Mouse (Mus musculus) right cerebral cortex, postnatal 14 days (tissue): Measurements from ENCODE around the gene Kcnh2.
"Not testable (repeated sequence)": the region's sequence is repeated elsewhere in the genome, so short reads cannot be mapped to it uniquely, and the experiment has no call there.

Experiments used
- DNase-seq: peaks from one replicate; pipeline ENCODE4 v3.0.0; 2022

Kcnh2 gene

DNA sequence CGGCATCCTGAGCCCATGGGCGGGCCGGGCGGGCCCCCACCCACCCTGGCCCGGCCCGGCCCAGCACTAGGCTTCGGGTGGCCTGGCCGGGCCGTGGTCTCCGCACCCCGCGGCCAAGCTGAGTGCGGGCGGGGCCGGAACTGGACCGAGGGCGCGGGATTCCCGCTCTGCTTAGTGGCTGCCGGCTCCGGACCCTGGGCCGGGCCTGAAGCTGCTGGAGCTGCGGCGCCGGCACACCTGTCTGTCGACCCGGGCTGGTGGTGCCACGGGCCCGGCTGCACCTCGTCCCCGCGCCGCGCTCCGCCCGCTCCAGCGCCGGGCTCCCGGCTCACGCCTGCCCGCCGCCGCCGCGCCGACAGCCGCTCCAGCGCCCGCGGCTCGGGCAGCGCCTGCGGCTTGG, at the start of gene Kcnh2:
Kcnh2 (minus strand) TSS at position 327 of the 400 bp plus-strand sequence.
- no peak for DNase-seq

DNA sequence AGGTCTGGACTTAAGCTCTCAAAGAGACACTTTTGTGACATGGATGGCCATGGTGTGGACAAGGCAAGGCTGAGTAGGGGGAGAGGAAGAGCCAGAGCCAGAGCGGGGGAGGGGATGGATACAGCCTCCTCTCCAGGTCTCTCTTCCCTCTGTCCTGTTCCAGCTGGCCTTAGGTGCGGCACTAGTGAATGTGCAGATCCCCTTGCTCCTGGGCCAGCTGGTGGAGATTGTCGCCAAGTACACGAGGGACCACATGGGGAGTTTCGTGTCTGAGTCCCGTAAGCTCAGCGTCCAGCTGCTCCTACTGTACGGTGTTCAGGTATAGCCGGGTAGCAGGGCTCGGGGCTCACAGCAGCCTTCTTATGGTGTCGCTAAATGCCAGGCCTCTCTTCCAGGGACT, 49.0 kb upstream of the Kcnh2 start:
- no peak for DNase-seq

DNA sequence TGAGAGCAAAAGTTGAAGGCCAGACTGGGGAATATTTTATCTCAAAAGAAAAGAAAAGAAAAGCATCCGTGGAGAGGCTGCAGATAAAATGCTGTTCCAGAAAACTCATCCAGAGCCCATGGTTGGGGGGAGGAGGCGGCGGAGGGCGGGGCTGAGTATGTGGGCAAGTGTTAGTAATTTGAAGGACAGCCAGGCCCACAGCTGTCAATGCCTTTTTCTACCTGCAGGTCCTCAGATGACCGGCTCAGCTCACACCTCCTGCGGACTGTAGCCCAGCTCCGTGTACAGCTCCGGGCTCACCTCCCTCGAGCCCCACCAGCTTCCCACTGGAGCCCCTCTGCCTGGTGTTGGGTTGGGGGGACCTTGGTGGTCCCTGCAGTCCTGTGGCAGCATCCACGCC, 48.3 kb upstream of the Kcnh2 start:
- DNase-seq = no peak

DNA sequence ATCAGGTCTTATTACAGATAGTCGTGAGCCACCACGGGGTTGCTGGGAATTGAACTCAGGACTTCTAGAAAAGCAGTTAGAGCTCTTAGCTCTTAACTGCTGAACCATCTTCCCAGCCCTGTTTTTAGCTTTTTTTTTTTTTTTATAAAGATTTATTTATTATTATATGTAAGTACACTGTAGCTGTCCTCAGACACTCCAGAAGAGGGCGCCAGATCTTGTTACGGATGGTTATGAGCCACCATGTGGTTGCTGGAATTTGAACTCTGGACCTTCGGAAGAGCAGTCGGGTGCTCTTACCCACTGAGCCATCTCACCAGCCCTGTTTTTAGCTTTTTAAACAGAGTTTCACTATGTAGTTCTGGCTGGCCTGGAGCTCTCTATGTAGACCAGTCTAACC, 44.9 kb upstream of the Kcnh2 start:
- not testable (repeated sequence) for DNase-seq

DNA sequence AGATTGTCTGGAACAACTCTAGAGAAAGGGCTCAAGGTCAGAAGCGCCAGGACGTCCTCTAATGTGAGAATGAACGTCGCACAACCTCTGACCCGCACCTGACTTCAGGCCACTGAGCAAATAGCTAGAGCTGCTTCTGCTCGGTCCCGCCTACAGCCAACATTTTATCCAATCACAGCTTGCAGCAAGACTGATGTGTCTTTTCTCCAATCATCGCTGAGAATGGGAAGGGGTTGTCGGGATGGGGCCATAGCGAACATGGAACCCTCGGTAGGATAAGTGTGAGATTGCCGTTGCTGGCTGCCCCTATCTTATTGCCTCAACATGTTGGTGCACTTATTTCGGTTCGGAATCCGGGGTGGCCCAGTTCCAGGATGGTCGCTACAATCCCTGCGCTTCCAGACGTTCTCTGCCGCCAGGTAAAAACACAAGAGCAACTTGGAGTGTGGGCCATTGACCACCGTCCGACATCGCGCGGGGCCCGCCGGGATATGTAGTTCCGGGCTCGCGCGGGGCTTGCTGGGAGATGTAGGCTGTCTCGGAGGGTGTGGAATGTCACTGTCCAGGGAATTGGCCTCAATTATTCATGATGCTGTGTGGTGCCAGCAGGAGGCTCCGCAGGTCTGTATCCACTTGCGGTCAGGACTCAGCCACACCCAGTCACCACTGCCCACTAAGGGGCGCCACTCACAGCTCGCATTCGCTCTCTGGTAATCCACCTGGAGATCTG, 42.9 kb upstream of the Kcnh2 start:
- DNase-seq = peak; percentile 90

DNA sequence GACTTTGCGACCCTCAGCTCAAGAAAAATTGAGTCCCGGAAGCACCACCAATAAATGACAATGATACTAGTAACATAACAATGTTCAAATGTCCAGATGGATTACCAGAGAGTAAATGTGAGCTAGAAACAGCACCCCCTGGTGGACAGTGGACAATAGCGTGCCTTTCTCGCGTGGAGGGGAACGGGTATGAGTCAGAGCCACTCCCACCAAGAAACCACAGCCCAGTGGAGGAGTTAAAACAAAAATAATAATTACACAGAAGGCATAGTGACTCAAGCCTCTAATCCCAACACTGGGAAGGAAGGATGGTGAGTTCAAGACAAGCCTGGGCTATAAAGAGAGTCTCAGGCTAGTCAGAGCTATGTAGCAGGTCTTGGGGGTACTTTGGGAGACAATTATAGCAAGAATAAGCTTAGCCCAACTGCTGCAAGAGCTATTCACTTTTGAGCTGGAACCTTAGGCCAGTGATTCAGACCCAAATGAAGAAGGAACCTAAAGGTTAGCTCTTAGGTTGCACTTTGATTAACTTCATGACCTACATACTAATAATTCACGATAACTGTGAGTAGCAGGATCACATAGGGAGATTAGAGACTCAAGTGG, 42.1 kb upstream of the Kcnh2 start, which contains the start of gene Abcb8:
Abcb8 (plus strand) TSS at position 272 of the 606 bp plus-strand sequence.
- peak; percentile 85 for DNase-seq

DNA sequence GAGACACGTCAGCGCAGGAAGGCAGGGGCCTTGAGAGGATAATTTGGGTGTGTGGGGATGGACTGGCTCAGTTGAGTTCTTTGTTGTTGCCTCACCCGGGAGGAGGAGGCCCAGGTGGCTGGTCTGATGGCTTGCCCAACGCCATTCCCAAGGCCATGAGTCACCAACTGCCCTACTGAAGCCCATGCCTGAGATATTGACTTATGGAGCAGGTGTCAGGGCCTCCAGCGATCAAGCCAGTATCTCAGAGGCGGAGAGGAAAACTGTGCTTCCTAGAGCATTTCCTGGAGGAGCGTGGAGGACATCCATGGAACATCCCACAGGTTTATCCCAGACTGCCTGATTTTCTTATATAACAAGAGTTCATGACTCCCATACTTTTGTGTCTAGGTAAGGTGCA, 41.3 kb upstream of the Kcnh2 start:
- no peak for DNase-seq

DNA sequence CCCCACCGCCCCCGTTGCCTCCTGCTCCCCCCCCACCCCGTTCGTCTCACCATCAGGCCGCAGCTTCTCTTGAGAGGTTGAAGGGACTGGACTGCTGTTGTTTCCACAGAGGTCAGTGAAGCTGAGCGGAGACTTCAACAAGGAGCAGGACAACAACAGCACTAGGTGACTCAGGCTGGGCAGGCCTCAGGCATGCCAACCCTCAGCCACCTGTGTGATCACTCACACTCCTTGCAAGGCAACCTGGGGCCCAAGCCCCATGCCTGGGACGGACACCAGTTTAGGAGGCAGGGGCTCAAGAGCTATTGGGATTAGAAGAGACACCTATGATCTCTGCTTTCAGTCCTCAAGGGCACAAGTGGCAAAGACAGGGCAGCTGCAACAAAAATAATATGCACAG, 40.5 kb upstream of the Kcnh2 start, which contains the start of gene Atg9b:
Atg9b (minus strand) TSS at position 280 of the 400 bp plus-strand sequence.
- DNase-seq = no peak

DNA sequence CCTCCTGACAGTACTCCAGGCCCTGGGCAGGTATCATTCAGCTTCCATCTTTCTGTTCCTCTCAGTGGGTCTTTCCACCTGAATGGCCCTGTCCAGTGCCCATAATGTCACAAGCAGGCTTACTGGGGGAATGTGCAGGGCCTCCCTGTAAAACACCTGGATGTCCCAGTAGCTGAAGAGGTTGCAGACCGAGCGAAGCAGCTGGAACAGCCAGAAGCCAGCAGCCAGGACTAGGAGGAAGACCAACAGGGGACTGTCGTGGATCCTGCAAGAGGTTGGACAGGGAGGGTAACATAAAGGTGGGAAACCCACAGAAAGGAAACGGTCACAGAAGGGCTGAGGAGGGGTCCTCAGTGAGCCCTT, 38.2 kb upstream of the Kcnh2 start:
- DNase-seq = no peak

DNA sequence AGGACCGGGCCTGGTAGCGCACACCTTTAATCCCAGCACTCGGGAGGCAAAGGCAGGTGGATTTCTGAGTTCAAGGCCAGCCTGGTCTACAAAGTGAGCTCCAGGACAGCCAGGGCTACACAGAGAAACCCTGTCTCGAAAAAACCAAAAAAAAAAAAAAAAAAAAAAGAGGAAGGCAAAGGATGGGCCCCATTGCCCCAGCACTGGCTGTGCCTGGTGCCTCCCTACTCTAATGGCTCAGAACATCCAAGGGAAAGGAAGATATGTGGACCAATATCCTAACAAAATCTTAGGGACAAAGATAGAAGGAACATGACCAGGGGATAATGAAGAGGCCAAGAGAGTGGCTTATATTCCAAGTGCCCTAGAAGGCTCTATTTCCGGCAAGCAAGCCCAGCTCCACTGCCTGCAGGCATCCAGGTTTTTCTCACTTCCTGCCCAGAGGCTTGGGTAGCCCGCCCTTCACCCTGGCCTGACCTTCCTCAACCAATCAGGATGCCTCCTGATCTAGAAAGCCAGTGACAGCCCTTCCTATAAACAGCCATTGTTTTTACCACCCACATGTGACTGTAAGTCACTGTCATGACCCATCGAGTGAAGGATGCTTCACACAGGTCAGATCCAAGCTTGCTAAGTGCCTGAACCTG, 37.7 kb upstream of the Kcnh2 start:
- no peak for DNase-seq

DNA sequence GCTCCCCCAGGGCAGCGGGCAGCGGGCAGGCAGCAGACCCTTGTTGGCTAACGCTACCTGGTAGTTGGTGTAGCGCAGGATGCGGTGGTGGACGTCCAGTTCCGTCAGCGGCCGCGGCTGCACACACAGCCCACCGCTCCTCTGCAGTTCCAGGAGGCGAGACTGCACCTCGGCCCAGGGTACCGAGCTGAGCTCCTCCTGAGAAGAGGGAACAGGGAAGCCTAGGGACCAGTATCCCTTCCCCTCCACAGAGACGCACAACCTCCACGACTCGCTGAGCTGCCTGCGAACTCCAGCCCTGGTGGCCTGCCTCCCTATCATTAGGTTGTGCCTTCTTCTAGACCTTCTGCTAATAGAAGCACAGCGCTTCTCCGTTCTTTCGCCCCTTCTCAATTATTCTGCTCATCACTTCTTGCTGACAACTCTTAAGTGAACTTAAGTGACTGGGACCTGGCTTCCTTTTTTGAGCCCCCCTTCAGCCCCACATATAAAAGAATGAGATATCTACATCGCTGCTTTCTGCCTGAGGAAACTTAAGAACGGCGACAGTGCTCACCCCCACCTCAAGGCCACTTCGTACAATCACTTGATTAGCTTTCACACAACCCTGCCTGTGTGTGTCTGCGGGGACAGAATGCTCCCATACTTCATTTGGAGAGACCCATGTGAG, 37.0 kb upstream of the Kcnh2 start:
- DNase-seq = no peak

DNA sequence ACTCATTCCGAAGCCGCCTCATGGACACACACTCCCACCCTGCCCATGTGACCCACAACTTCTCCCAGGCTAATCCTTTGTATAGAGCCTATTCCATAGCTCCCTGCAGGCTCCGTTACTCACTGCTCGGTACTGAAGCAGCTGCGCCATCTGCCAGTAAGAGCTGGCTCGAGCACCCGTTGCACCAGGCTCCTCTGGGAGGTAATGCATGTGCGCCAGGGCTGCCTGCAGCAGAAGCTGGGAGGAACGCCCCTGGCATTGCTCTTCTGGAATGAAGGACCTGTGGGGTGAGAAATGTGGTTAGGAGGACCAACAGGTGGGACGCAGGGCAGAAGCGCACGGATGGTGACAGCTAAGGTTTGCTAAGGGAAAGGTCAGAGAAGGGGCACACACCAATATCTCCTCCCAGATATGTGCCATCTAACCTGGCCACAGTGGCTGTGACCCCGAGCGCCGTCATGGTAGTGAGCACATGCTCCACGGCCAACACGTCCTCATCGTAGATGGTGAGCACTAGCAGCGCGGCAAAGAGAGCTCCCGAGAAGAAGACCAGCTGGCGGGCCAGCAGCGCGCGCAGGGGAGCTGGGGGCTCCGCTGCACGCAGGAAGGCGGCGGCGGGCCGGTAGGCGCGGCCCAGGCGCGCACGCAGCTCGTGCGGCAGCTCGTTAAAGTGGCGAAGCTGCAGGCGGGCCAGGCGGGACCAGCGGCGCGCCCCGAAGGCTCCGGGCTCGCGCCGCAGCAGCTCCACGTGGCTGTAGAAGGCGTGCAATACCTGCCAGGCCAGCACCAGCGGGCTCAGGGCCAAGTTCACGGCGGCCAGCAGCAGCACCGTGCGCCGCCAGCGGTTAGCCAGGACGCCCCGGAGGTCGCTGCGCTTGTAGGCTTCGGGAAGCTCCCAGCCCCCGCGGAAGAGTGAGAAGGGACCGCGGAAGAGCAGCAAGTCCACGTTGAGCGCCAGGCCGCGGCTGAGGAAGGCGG, 36.1 kb upstream of the Kcnh2 start:
- peak; percentile 70 for DNase-seq

DNA sequence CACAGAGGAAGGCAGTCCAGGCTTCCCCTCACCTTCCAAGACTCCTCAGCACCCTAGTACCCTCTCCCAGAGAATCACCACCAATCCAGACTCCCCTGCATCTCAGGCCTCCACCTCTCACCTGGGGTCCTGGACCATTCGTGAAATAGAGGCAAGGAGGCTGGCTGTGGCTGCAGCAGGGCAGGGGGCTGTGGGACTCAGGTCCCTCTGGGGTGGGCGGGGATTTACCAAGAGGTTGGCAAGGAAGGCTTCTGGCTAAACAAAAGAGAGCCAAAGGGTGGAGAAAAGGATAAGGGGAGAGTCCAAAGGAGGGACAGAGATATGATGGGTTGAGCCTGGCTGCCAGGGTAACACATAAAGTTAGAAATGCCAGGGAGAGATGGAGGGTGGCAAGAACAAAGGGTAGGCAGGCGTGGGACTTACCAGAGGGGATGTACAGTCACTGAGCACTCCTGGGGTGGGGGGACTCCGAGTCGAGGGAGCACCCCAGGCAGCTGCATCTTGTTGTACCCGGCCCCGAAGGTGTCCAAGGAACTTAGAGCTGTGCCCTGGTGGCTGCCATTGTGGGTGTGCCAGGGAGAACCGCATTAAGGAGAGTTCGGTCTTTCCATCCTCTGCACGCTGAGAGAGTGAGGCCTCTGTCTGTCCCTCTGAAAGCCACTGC, 34.6 kb upstream of the Kcnh2 start:
- no peak for DNase-seq

DNA sequence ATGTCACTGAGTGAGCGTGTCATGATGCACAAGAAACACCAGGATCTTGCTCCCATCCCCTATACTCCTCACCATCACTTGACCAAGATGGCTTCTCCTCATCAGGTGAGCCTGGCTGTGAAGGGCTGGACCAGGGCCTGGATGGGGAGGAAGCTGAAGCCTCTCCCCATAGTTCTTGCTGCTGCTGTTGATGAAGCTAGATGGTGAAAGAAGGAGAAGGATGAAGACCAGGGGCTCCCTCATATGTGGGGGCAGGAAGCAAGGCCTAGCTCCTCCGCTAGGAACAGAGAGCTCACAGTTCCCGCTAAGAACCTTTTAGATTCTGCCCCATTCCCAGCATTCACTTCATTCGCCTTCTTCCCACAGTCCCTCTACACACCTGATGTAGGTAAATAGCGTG, 34.0 kb upstream of the Kcnh2 start:
- DNase-seq = no peak

DNA sequence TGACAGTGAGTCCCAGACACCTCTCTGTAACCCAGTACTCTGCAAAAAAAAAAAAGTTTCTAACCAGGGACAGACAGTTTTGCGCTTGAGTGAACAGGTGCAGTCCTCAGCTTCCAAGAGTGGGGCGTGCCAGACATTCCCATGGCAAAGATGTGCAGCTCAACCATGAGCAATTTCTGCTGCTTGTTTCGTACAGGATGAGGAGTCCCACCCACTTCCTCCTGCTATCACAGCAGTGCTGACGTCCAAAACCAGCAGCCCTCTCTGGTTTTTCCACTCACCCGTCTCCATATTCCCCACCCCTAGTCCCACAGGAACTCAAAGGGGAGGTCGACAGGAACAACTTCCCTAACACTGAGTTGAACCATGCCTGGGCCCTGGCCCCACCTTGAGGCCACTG, 33.0 kb upstream of the Kcnh2 start:
- DNase-seq = no peak

DNA sequence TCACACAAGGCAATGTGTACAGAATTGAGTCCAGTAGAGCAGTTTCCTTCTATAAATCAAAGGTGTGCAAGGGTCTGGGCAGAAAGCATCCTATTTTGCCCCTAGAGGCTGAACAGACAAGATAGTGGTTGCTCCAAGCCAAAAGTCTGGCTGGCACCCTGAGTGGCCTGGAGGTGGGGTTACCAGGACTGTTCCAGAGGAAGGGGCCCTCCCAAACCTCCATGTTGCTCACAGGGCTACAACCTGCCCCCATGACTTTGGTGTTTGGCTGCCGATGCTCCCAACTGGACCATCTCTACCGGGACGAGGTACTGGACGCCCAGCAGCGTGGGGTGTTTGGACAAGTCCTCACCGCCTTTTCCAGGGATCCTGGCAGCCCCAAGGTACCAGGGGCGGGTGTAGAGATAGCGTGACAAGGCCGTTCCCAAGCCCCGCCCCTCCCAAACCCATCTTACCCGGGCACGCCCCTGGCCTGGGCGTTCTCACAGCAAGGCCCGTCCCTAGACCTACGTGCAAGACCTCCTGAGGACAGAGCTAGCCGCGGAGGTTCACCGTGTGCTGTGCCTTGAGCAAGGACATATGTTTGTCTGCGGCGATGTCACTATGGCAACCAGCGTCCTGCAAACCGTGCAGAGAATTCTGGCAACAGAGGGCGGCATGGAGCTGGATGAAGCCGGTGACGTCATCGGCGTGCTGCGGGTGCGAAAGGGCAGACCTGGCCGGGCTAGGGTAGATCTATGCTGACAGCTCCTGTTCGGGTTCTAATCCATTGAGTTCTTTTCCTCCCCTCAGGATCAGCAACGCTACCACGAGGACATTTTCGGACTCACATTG, 31.8 kb upstream of the Kcnh2 start:
- peak; percentile 91 for DNase-seq

DNA sequence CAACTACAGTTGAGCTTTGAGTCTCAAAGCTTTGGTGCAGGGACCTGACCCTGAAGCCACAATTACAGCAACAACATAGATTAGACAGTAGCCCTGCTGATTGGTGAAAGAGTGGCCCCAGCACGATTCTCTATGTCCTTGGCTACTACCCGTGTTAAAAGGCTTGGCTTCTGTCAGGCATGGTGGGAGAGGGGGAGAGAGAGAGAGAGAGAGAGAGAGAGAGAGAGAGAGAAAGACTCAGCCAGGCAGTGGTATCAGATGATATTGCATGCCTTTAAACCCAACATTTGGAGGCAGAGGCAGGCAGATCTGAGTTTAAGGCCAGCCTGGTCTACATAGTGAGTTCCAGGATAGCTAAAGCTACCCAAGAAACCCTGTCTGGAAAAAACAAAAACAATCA, 30.6 kb upstream of the Kcnh2 start:
- DNase-seq = no peak

DNA sequence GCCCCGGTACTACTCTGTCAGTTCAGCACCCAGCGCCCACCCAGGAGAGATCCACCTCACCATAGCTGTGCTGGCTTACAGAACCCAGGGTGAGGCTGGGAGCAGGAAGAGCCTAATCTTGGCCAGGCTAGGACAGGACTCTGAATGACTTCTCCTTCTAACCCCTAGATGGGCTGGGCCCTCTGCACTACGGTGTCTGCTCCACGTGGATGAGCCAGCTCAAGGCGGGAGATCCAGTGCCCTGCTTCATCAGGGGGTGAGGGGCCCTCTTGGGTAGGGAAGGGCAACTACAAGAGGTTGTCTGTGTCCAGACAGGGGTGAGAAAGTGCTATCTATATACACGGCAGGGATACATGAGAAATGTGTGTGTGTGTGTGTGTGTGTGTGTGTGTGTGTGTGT, 30.1 kb upstream of the Kcnh2 start:
- DNase-seq = no peak

DNA sequence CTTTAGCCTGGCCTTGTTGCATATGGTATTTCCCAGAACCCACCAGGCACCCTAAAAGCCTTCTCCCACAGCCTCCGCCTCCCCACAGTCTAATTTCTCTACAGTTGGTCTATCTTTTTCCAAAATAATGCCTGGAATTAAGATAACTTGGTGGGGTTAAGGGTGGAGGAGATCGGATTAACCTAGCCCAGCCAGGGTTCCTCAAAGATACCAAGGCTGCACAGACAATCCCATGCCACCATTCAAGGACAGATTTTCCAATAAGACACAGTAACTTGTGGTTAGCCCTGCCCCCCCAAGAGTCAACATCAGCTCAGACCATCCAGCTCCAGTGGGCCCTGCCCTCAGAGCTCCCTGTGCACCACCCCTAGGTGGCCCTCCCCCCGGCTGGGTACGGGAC, 29.1 kb upstream of the Kcnh2 start:
- no peak for DNase-seq

DNA sequence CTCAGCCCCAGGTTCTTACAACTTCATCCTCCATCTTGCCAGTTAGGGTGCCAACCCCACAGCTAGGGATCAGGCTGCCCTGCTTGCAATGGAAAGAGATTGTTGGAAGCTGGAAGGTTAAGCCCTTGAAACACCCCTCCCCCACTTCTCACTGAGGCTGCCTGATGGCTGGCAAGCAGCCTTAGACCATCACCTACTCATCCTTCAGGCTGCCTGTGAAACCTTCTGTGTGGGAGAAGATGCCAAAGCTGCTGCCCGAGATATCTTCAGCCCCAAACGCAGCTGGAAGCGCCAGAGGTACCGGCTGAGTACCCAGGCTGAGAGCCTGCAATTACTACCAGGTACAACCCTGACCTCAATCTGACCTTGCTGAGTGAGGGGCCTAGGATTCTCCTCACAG, 28.1 kb upstream of the Kcnh2 start:
- no peak for DNase-seq

DNA sequence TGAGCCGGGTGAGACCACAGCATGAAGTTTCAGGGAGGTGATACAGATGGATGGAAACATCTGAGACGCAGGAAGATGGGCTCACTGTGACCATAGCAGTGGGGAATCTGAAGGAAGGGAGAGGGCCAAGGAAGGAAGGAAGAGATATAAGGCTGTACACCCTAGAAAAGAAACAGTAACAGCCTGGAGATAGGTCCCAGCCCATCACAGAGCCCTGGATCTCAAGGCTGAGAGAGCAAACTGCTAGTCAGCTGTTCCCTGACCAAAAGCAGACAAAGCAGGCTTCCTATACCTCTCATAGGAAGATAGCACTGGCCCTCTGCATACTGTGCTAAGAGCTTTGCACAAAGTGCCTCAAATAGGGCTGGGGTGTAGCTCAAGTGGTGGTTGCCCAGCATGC, 27.3 kb upstream of the Kcnh2 start:
- DNase-seq = no peak
